Mouse (Mus musculus) erythroblast, adult 5-6 weeks (primary cell): ENCODE results near the gene 2610301B20Rik. TPM values are rescaled to one million over a fixed set of nuclear protein-coding genes. Genes with fewer than 3 reads are reported as not detected.

ENCODE experiments used
- ATAC-seq: replicated peaks from 2 replicates; pipeline ENCODE4 v1.8.0; 2016; ENCODE audit warnings: moderate number of reproducible peaks, mild to moderate bottlenecking, moderate TSS enrichment, inconsistent platforms; ENCODE audit not compliant: poor library complexity, low FRiP score, severe bottlenecking
- total RNA-seq, 2 experiments: library from RNA; stranded (forward) in 1 of 2; stranded (reverse) in 1 of 2; fragments of 150-400 nt in 1 of 2; fragments of 200-764, 138-1000 nt in 1 of 2; gene quantifications; 2 replicates each; pipeline versions ENCODE4 v1.2.3 to v1.2.4; 2015 to 2017; ENCODE audit warnings: low replicate concordance in 2 of 2

The 2610301B20Rik gene
- total RNA-seq, 2 experiments from 2014 or later = 3.4 to 19.8 TPM

- no peak for ATAC-seq
Observed at GRCm38 (mm10) chr4:10932782-10933181, 58.5 kb downstream of the 2610301B20Rik start.

GRCm38 (mm10) chr4:10936766-10937165 lies 62.5 kb downstream of the 2610301B20Rik start:
- no peak for ATAC-seq
